Mouse (Mus musculus) kidney, postnatal 36 days (tissue): ENCODE measurements at regions not wholly inside any gene's neighbourhood (a gene's known extent, or its start where the extent isn't known, plus 50 kb on each side); places are given as distances from the start of the nearest gene placed in this dataset.

Source experiments
- DNase-seq, 2 experiments: peaks; one replicate each; pipeline ENCODE4 v3.0.0; 2021 to 2022; ENCODE audit warnings: mixed read lengths in 2 of 2

GRCm38 (mm10) chr15:35240416-35241212, 882.9 kb upstream of the 9430069I07Rik start:
- DNase-seq: no peak

- DNase-seq: no peak
Measured at GRCm38 (mm10) chr15:35238691-35239090, 881.0 kb upstream of the 9430069I07Rik start.

- DNase-seq: no peak
Measured at GRCm38 (mm10) chr15:35233968-35234696, 876.5 kb upstream of the 9430069I07Rik start.

GRCm38 (mm10) chr15:35229614-35230013, 871.9 kb upstream of the 9430069I07Rik start:
- DNase-seq: peak in 1 of 2 experiments; percentile 1
